Mouse (Mus musculus): ENCODE data around the gene S100a2. TPM values are rescaled to one million over a fixed set of nuclear protein-coding genes. Genes with fewer than 3 reads are reported as not detected.
A peak's percentile ranks its signal among the peaks of the same experiment; 100 is the strongest.

S100a2 gene
- polyA plus RNA-seq, 1 experiment from 2014 or later: not detected

- Histone ChIP-seq H3K27me3 (replicated peaks; ENCODE audit: control insufficient read depth, insufficient read depth, low read length) (no peaks in the 10 kb centered on the region), H3K4me2 (ENCODE audit: low read length) (no peak overlapping the region), H3K4me1 (replicated peaks; ENCODE audit: control insufficient read depth, insufficient read depth, low read length) (peaks cover 6% of the 10 kb centered on the region), H3K9ac (replicated peaks; ENCODE audit: low read depth, low read length) (no peak overlapping the region), H3K36me3 (ENCODE audit: control insufficient read depth, insufficient read depth) (no peaks in the 10 kb centered on the region), H3K27ac (ENCODE audit: low read length) (no peak overlapping the region), H3K4me3 (replicated peaks; ENCODE audit: low read length) (no peak overlapping the region), H3K9me3 (ENCODE audit: control insufficient read depth, low read length) (no peaks in the 10 kb centered on the region)
- WGBS: 15% methylated on average over 1 of the region's 1 CpGs
- no peak for ATAC-seq
Observed at GRCm38 (mm10) chr3:90617586-90617985, 27.5 kb downstream of the S100a2 start.

DNA sequence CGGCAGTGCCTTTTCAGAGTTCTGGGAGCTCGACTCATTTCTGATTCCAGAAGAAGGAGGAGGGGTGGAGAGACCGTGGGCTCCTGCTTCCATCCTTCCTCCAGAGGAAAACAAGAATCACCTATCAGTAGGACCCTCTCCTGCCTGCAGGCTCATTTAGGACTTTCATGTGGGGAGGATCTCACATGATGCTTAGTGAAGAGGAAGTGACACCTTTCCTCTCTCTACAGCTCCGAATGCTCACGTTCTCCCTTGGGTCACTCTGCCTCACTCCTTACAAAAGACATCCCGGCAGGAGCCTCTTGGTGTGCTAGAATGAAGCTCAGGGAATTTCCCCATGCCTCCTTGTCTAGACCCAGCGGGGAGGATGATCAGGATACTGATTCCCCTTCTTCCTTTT, 31.5 kb downstream of the S100a2 start:
- Histone ChIP-seq H3K27me3 (replicated peaks; ENCODE audit: control insufficient read depth, insufficient read depth, low read length) (no peaks in the 10 kb centered on the region), H3K4me1 (replicated peaks; ENCODE audit: control insufficient read depth, insufficient read depth, low read length) (peaks cover 13% of the 10 kb centered on the region), H3K4me2 (ENCODE audit: low read length) (no peak overlapping the region), H3K9ac (replicated peaks; ENCODE audit: low read depth, low read length) (no peak overlapping the region), H3K27ac (ENCODE audit: low read length) (no peak overlapping the region), H3K36me3 (ENCODE audit: control insufficient read depth, insufficient read depth) (no peaks in the 10 kb centered on the region), H3K9me3 (ENCODE audit: control insufficient read depth, low read length) (no peaks in the 10 kb centered on the region), H3K4me3 (replicated peaks; ENCODE audit: low read length) (no peak overlapping the region)
- WGBS: 60% methylated on average over 7 of the region's 7 CpGs
- ATAC-seq: no peak

- Histone ChIP-seq H3K36me3 (ENCODE audit: control insufficient read depth, insufficient read depth) (no peaks in the 10 kb centered on the region), H3K4me1 (replicated peaks; ENCODE audit: control insufficient read depth, insufficient read depth, low read length) (peaks cover 13% of the 10 kb centered on the region), H3K9ac (replicated peaks; ENCODE audit: low read depth, low read length) (no peak overlapping the region), H3K27ac (ENCODE audit: low read length) (no peak overlapping the region), H3K9me3 (ENCODE audit: control insufficient read depth, low read length) (no peaks in the 10 kb centered on the region), H3K4me3 (replicated peaks; ENCODE audit: low read length) (no peak overlapping the region), H3K27me3 (replicated peaks; ENCODE audit: control insufficient read depth, insufficient read depth, low read length) (no peaks in the 10 kb centered on the region), H3K4me2 (ENCODE audit: low read length) (no peak overlapping the region)
- 2% methylated on average over 2 of the region's 2 CpGs for WGBS
- peak; percentile 66; the same call in 1 of the 2 replicates for ATAC-seq
Observed at GRCm38 (mm10) chr3:90623435-90624071, 33.5 kb downstream of the S100a2 start.

DNA sequence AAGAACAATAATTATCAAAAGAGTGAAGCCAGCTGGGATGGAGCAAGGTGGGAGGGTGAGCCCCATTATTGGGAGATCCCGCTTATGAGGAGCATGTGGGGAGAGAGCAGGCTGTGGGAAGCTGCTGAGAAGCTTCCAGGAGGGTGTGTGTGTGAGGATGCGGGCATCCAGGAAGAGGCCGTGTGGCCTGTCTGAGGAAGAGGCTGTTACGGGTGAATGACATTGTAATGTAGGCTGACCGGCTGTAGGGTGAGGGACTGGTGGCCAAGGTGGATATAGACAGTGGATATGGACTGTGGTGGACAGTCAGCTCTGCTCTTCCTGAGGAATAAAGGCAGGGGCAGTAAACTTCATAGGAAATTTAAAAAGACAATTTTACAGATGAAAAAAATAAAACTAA, 35.4 kb downstream of the S100a2 start:
- no peak overlapping the region for H3K4me3 ChIP-seq (replicated peaks; ENCODE audit: low read length)
- no peak overlapping the region for H3K4me2 ChIP-seq (ENCODE audit: low read length)
- H3K36me3 ChIP-seq (ENCODE audit: control insufficient read depth, insufficient read depth): no peaks in the 10 kb centered on the region
- no peaks in the 10 kb centered on the region for H3K9me3 ChIP-seq (ENCODE audit: control insufficient read depth, low read length)
- ATAC-seq: no peak
- no peak overlapping the region for H3K9ac ChIP-seq (replicated peaks; ENCODE audit: low read depth, low read length)
- no peaks in the 10 kb centered on the region for H3K27me3 ChIP-seq (replicated peaks; ENCODE audit: control insufficient read depth, insufficient read depth, low read length)
- 78% methylated on average over 5 of the region's 5 CpGs for WGBS
- H3K27ac ChIP-seq (ENCODE audit: low read length): no peak overlapping the region
- peaks cover 13% of the 10 kb centered on the region for H3K4me1 ChIP-seq (replicated peaks; ENCODE audit: control insufficient read depth, insufficient read depth, low read length)

- ATAC-seq: no peak
- 83% methylated on average over 9 of the region's 9 CpGs for WGBS
- H3K27me3 ChIP-seq (replicated peaks; ENCODE audit: control insufficient read depth, insufficient read depth, low read length): no peaks in the 10 kb centered on the region
- H3K9me3 ChIP-seq (ENCODE audit: control insufficient read depth, low read length): no peaks in the 10 kb centered on the region
- no peaks in the 10 kb centered on the region for H3K36me3 ChIP-seq (ENCODE audit: control insufficient read depth, insufficient read depth)
- H3K27ac ChIP-seq (ENCODE audit: low read length): no peak overlapping the region
- no peak overlapping the region for H3K4me3 ChIP-seq (replicated peaks; ENCODE audit: low read length)
- peaks cover 13% of the 10 kb centered on the region for H3K4me1 ChIP-seq (replicated peaks; ENCODE audit: control insufficient read depth, insufficient read depth, low read length)
- no peak overlapping the region for H3K4me2 ChIP-seq (ENCODE audit: low read length)
- H3K9ac ChIP-seq (replicated peaks; ENCODE audit: low read depth, low read length): no peak overlapping the region
Observed at GRCm38 (mm10) chr3:90626266-90627021, 36.4 kb downstream of the S100a2 start.

DNA sequence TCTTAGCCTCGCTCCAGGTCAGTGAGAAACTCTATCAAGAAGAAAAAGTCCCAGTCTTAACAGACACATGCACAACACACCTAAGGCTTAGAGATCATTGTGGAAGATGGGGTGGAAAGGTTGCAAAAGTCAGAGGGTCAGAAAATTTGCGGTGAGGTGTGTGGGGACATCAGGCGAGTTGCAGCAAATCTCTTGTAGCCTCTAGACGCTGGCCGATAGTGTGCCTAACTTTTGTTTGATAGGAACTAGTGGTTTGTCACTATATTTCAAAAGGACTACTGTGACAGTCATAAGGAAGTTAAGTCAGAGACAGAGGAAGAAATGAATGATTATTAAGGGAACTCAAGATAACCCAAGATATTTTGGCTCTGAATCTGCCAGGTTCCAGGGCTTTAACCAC, 37.3 kb downstream of the S100a2 start:
- 96% methylated on average over 5 of the region's 5 CpGs for WGBS

DNA sequence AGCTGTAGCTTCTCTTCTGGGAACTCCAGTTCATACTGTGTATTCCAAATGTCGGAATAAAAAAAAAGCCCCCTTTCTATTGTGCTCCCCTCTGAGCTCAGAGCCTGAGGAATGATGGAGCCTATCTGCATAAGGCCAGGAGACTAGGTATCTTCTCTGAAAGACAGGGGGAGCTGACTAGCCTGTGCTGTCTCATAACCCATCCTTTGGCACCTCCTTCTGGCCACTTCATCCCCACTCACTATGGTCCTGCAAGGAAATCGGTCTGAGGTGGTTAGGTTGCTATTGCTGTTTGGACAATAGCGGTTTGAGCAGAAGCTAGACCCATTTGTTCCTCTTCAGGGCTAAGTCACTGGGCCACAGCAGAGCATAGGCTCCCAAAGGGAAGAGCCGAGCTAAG, 37.8 kb downstream of the S100a2 start:
- Histone ChIP-seq H3K4me3 (replicated peaks; ENCODE audit: low read length) (no peak overlapping the region), H3K4me1 (replicated peaks; ENCODE audit: control insufficient read depth, insufficient read depth, low read length) (peaks cover 13% of the 10 kb centered on the region), H3K9me3 (ENCODE audit: control insufficient read depth, low read length) (no peaks in the 10 kb centered on the region), H3K27ac (ENCODE audit: low read length) (no peak overlapping the region), H3K4me2 (ENCODE audit: low read length) (no peak overlapping the region), H3K27me3 (replicated peaks; ENCODE audit: control insufficient read depth, insufficient read depth, low read length) (no peaks in the 10 kb centered on the region), H3K36me3 (ENCODE audit: control insufficient read depth, insufficient read depth) (no peaks in the 10 kb centered on the region), H3K9ac (replicated peaks; ENCODE audit: low read depth, low read length) (no peak overlapping the region)
- WGBS: 63% methylated on average over 4 of the region's 4 CpGs
- no peak for ATAC-seq

More for the DNA sequence above, 37.3 kb downstream of the S100a2 start:
- H3K9me3 ChIP-seq (ENCODE audit: control insufficient read depth, low read length): no peaks in the 10 kb centered on the region
- no peak overlapping the region for H3K4me3 ChIP-seq (replicated peaks; ENCODE audit: low read length)
- no peak overlapping the region for H3K9ac ChIP-seq (replicated peaks; ENCODE audit: low read depth, low read length)
- no peak for ATAC-seq
- H3K27me3 ChIP-seq (replicated peaks; ENCODE audit: control insufficient read depth, insufficient read depth, low read length): no peaks in the 10 kb centered on the region
- peaks cover 13% of the 10 kb centered on the region for H3K4me1 ChIP-seq (replicated peaks; ENCODE audit: control insufficient read depth, insufficient read depth, low read length)
- H3K36me3 ChIP-seq (ENCODE audit: control insufficient read depth, insufficient read depth): no peaks in the 10 kb centered on the region
- H3K4me2 ChIP-seq (ENCODE audit: low read length): no peak overlapping the region
- H3K27ac ChIP-seq (ENCODE audit: low read length): no peak overlapping the region

- Histone ChIP-seq H3K36me3 (ENCODE audit: control insufficient read depth, insufficient read depth) (no peaks in the 10 kb centered on the region), H3K4me3 (replicated peaks; ENCODE audit: low read length) (no peak overlapping the region), H3K9ac (replicated peaks; ENCODE audit: low read depth, low read length) (no peak overlapping the region), H3K4me1 (replicated peaks; ENCODE audit: control insufficient read depth, insufficient read depth, low read length) (no peaks in the 10 kb centered on the region), H3K27me3 (replicated peaks; ENCODE audit: control insufficient read depth, insufficient read depth, low read length) (no peaks in the 10 kb centered on the region), H3K4me2 (ENCODE audit: low read length) (no peak overlapping the region), H3K9me3 (ENCODE audit: control insufficient read depth, low read length) (no peaks in the 10 kb centered on the region), H3K27ac (ENCODE audit: low read length) (no peak overlapping the region)
- 76% methylated on average over 2 of the region's 2 CpGs for WGBS
- ATAC-seq: no peak
Observed at GRCm38 (mm10) chr3:90629298-90629697, 39.3 kb downstream of the S100a2 start.

DNA sequence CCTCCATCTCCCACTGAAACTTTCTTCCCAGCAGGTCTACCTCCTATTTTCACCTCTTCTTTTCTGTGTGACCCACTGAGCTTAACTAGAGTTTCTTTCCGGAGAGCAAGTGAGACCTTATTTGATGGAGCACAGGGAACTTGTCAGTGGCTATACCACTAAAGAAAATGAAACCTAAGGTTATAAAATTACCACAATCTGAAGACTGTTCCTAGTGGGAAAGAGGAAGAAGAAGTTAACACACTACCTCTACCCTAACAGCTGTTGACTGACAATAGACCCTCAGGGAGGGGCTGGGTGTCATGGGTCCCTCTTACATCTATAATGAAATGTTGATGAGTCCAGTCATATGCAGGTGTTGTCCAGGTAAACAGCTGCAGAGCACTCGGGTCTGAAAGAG, 41.9 kb downstream of the S100a2 start:
- Histone ChIP-seq H3K4me1 (replicated peaks; ENCODE audit: control insufficient read depth, insufficient read depth, low read length) (no peaks in the 10 kb centered on the region), H3K9ac (replicated peaks; ENCODE audit: low read depth, low read length) (no peak overlapping the region), H3K4me2 (ENCODE audit: low read length) (no peak overlapping the region), H3K27me3 (replicated peaks; ENCODE audit: control insufficient read depth, insufficient read depth, low read length) (no peaks in the 10 kb centered on the region), H3K27ac (ENCODE audit: low read length) (no peak overlapping the region), H3K4me3 (replicated peaks; ENCODE audit: low read length) (no peak overlapping the region), H3K36me3 (ENCODE audit: control insufficient read depth, insufficient read depth) (no peaks in the 10 kb centered on the region), H3K9me3 (ENCODE audit: control insufficient read depth, low read length) (no peaks in the 10 kb centered on the region)
- no peak for ATAC-seq
- 74% methylated on average over 2 of the region's 2 CpGs for WGBS
